Comparison of ENCODE assay signal across 15 mouse cellular contexts in genomic region chr3:121443861-121444271, GRCm38 (mm10). TPM values are rescaled to one million over a fixed set of nuclear protein-coding genes. Genes with fewer than 3 reads are reported as not detected.
A peak's percentile ranks its signal among the peaks of the same experiment; 100 is the strongest.
DNase-seq lines count a peak whose midpoint lies in the region; ATAC-seq lines count a peak whose summit lies in the region.
"Had no signal": no experiment of that assay in that cellular context is flagged by ENCODE, and none has a peak within 500 bp of the region (broad histone marks: within the 10 kb centered on the region; RNA-seq: fewer than 3 reads in every experiment).

No protein-coding gene starts in this region.

- peaks cover 19% of the 10 kb centered on the region for H3K36me3 ChIP-seq in heart, embryonic 12.5 days
- H3K36me3 ChIP-seq in midbrain, embryonic 14.5 days (ENCODE audit: control insufficient read depth, insufficient read depth, low read length), result peaks cover 15% of the 10 kb centered on the region
- H3K36me3 ChIP-seq in midbrain, embryonic 13.5 days, result peaks cover 42% of the 10 kb centered on the region
- H3K36me3 ChIP-seq in embryonic facial prominence, embryonic 14.5 days (ENCODE audit: control insufficient read depth, insufficient read depth, low read length), result peaks cover 52% of the 10 kb centered on the region
- H3K36me3 ChIP-seq in forebrain, embryonic 15.5 days, result peaks cover 10% of the 10 kb centered on the region; the same call in 1 of the 2 replicates

- WGBS in heart, embryonic 12.5 days, result 70% methylated on average over 4 of the region's 4 CpGs
- WGBS in midbrain, embryonic 14.5 days, result 92% methylated on average over 4 of the region's 4 CpGs
- 92% methylated on average over 4 of the region's 4 CpGs for WGBS in midbrain, embryonic 13.5 days
- WGBS in embryonic facial prominence, embryonic 14.5 days, result 82% methylated on average over 4 of the region's 4 CpGs
- 90% methylated on average over 4 of the region's 4 CpGs for WGBS in forebrain, embryonic 15.5 days

- H3K9me3 ChIP-seq in heart, embryonic 12.5 days (replicated peaks), result 0 out of 2 replicates have a peak, but pooled peaks cover 3% of the 10 kb centered on the region
- H3K9me3 ChIP-seq in midbrain, embryonic 14.5 days (ENCODE audit: control insufficient read depth, low read length), result no peaks in the 10 kb centered on the region
- H3K9me3 ChIP-seq in midbrain, embryonic 13.5 days, result peaks cover 4% of the 10 kb centered on the region; the same call in 1 of the 2 replicates
- no peaks in the 10 kb centered on the region for H3K9me3 ChIP-seq in embryonic facial prominence, embryonic 14.5 days (ENCODE audit: control insufficient read depth, low read length)
- H3K9me3 ChIP-seq in forebrain, embryonic 15.5 days, result no peaks in the 10 kb centered on the region

- H3K27me3 ChIP-seq in heart, embryonic 12.5 days (replicated peaks), result no peaks in the 10 kb centered on the region
- H3K27me3 ChIP-seq in midbrain, embryonic 14.5 days (ENCODE audit: control insufficient read depth, insufficient read depth, low read length), result no peaks in the 10 kb centered on the region
- H3K27me3 ChIP-seq in midbrain, embryonic 13.5 days, result no peaks in the 10 kb centered on the region
- no peaks in the 10 kb centered on the region for H3K27me3 ChIP-seq in embryonic facial prominence, embryonic 14.5 days (replicated peaks; ENCODE audit: control insufficient read depth, insufficient read depth, low read length)
- no peaks in the 10 kb centered on the region for H3K27me3 ChIP-seq in forebrain, embryonic 15.5 days

- H3K27ac ChIP-seq in heart, embryonic 12.5 days (ENCODE audit: poor library complexity, severe bottlenecking), result peak overlapping the region; percentile 23; the same call in 1 of the 2 replicates
- H3K27ac ChIP-seq in midbrain, embryonic 14.5 days (replicated peaks; ENCODE audit: low read depth, low read length), result 0 out of 2 replicates have a peak overlapping the region, but pooled peaks have one; percentile 15
- H3K27ac ChIP-seq in midbrain, embryonic 13.5 days, result no peak overlapping the region
- H3K27ac ChIP-seq in embryonic facial prominence, embryonic 14.5 days (replicated peaks; ENCODE audit: low read depth, low read length), result 0 out of 2 replicates have a peak overlapping the region, but pooled peaks have one; percentile 8
- H3K27ac ChIP-seq in forebrain, embryonic 15.5 days (replicated peaks), result no peak overlapping the region
- H3K27ac ChIP-seq: forebrain, embryonic 10.5 days had no signal

- no peak for ATAC-seq in heart, embryonic 12.5 days (ENCODE audit: insufficient number of reproducible peaks, low FRiP score)
- no peak for ATAC-seq in midbrain, embryonic 14.5 days (ENCODE audit: low FRiP score, low TSS enrichment)
- ATAC-seq in midbrain, embryonic 13.5 days, result no peak
- no peak for ATAC-seq in embryonic facial prominence, embryonic 14.5 days (ENCODE audit: low read depth)
- ATAC-seq in forebrain, embryonic 15.5 days (replicated peaks), result no peak
- ATAC-seq: CD4-positive, CD25-positive, alpha-beta regulatory T cell, adult 4 months; inflammation-experienced regulatory T-cells, adult 6 months had no signal

- intact Hi-C loops in heart, postnatal 25 days (cut with DNase I), result no loop called here

- no peak overlapping the region for H3K4me3 ChIP-seq in heart, embryonic 12.5 days
- no peak overlapping the region for H3K4me3 ChIP-seq in midbrain, embryonic 14.5 days (replicated peaks; ENCODE audit: low read depth, low read length)
- H3K4me3 ChIP-seq in midbrain, embryonic 13.5 days (replicated peaks), result no peak overlapping the region
- no peak overlapping the region for H3K4me3 ChIP-seq in embryonic facial prominence, embryonic 14.5 days (ENCODE audit: low read depth, low read length)
- no peak overlapping the region for H3K4me3 ChIP-seq in forebrain, embryonic 15.5 days
- H3K4me3 ChIP-seq: forebrain, embryonic 10.5 days had no signal

- no peak for DNase-seq in heart, postnatal 25 days (ENCODE audit: low spot score)
- DNase-seq in midbrain, embryonic 14.5 days, result no peak
- DNase-seq in embryonic facial prominence, embryonic 14.5 days (ENCODE audit: low spot score), result peak; percentile 62
- DNase-seq in thymus, postnatal 36 days, result peak; percentile 9 to 12
- no peak for DNase-seq in left cerebral cortex, adult 11 months (ENCODE audit: low spot score)
- DNase-seq: cerebellum, adult 8-10 months; heart, postnatal 36 days; liver; lung, embryonic 14.5 days had no signal

- peaks cover 92% of the 10 kb centered on the region for H3K4me1 ChIP-seq in heart, embryonic 12.5 days (replicated peaks)
- H3K4me1 ChIP-seq in midbrain, embryonic 14.5 days (ENCODE audit: control insufficient read depth, insufficient read depth, low read length), result peaks cover 13% of the 10 kb centered on the region
- peaks cover 37% of the 10 kb centered on the region for H3K4me1 ChIP-seq in midbrain, embryonic 13.5 days (replicated peaks)
- peaks cover 39% of the 10 kb centered on the region for H3K4me1 ChIP-seq in embryonic facial prominence, embryonic 14.5 days (ENCODE audit: control insufficient read depth, insufficient read depth, low read length)
- H3K4me1 ChIP-seq in forebrain, embryonic 15.5 days, result peaks cover 22% of the 10 kb centered on the region

- no peak overlapping the region for H3K4me2 ChIP-seq in heart, embryonic 12.5 days
- H3K4me2 ChIP-seq in midbrain, embryonic 14.5 days (ENCODE audit: low read length), result no peak overlapping the region
- H3K4me2 ChIP-seq in midbrain, embryonic 13.5 days (replicated peaks), result no peak overlapping the region
- H3K4me2 ChIP-seq in embryonic facial prominence, embryonic 14.5 days (ENCODE audit: low read depth, low read length), result no peak overlapping the region
- no peak overlapping the region for H3K4me2 ChIP-seq in forebrain, embryonic 15.5 days (replicated peaks)
- H3K4me2 ChIP-seq: lung, embryonic 14.5 days had no signal

- H3K9ac ChIP-seq in heart, embryonic 12.5 days, result no peak overlapping the region
- no peak overlapping the region for H3K9ac ChIP-seq in midbrain, embryonic 14.5 days (replicated peaks; ENCODE audit: low read length)
- no peak overlapping the region for H3K9ac ChIP-seq in midbrain, embryonic 13.5 days (replicated peaks)
- H3K9ac ChIP-seq in embryonic facial prominence, embryonic 14.5 days (ENCODE audit: low read depth, low read length), result no peak overlapping the region
- H3K9ac ChIP-seq in forebrain, embryonic 15.5 days (replicated peaks), result no peak overlapping the region
- H3K9ac ChIP-seq: lung, embryonic 14.5 days had no signal

RNA-seq across cellular contexts. Expression of gene Cnn3, which starts 17.6 kb away (rescaled TPM):
- polyA plus RNA-seq in heart, embryonic 12.5 days (2016; fragmentation: Nextera tagmentation; extraction: Ambion mirVana), result 455 and 460 TPM in 2 replicates
- 10 to 100 TPM; 41.8 to 48.6 TPM for total RNA-seq in heart, postnatal 25 days (2021)
- 417 and 560 TPM in 2 replicates for polyA plus RNA-seq in midbrain, embryonic 14.5 days (2014; fragmentation: Nextera tagmentation; extraction: Ambion mirVana)
- 703 and 728 TPM in 2 replicates for polyA plus RNA-seq in midbrain, embryonic 13.5 days (2015; fragmentation: Nextera tagmentation; extraction: Ambion mirVana)
- polyA plus RNA-seq in embryonic facial prominence, embryonic 14.5 days (2014; fragmentation: Nextera tagmentation; extraction: Ambion mirVana), result 870 and 944 TPM in 2 replicates
- 645 and 663 TPM in 2 replicates for polyA plus RNA-seq in forebrain, embryonic 15.5 days (2015; fragmentation: Nextera tagmentation; extraction: Ambion mirVana)

Comparison
In these comparisons a context has a peak if more than half of its experiments do, and no peak if none do; other contexts are left out.
1. H3K27ac ChIP-seq: peak in heart, embryonic 12.5 days (single experiment), midbrain, embryonic 14.5 days (single experiment) and embryonic facial prominence, embryonic 14.5 days (single experiment); none in midbrain, embryonic 13.5 days (single experiment) and forebrain, embryonic 15.5 days (single experiment).
2. DNase-seq: peak in embryonic facial prominence, embryonic 14.5 days (single experiment) and thymus, postnatal 36 days (2 of 2); none in heart, postnatal 25 days (single experiment), midbrain, embryonic 14.5 days (single experiment) and left cerebral cortex, adult 11 months (single experiment).